Mouse (Mus musculus): ENCODE results near the gene Msrb3.

DNA sequence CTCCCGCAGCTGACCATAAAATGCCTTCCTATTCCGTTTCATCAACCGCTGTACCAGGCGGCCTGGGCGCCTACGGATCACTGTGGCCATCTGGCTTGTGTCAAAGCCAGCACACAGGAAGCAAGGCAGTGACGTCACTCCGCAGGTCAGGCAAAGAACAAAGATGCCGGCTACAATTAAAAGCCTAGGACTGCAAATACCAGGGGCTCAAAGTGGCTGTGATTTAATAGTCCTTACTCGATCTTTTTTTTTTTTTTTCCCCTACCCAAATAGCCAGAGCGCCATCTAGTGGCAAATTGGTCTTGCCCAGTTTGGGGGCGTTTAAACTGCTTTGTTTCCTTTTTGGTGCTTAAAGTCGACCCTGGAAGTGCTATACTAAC, 26.4 kb downstream of the Msrb3 start:
- TF ChIP-seq GATA1 (IDR thresholded peaks at IDR 0.05; ENCODE audit: low read length) (no peak), TAL1 (IDR thresholded peaks at IDR 0.05; ENCODE audit: low read length) (no peak)

All from erythroblast, embryonic 14.5 days (primary cell).